Mouse (Mus musculus): ENCODE measurements around the gene Nanos3. TPM values are rescaled to one million over a fixed set of nuclear protein-coding genes. Genes with fewer than 3 reads are reported as not detected.

The Nanos3 gene
- polyA plus RNA-seq (2015; fragmentation: Nextera tagmentation; extraction: Ambion mirVana) = 1.3 TPM in 1 of 2 replicates, not detected in the other

DNA sequence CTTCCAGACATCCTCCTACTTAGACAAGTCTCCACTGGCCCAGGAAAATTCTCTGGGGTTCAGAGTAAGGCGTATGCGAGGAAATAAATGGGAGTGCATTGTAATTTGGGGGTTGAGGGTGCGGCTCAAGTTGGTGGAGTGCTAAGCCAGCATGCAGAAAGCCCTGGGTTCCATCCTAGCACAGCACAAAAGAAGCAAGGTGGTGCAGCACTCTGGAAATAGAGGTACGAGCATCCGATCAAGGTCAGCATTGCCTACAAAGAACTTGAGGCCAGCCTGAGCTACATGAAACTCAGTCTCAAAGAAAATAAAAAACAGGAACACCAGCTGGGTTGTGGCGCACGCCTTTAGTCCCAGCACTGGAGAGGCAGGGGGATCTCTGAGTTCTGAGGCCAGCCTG is at the start of gene Nanos3:
Gene Nanos3, minus strand, starts transcription at position 101 of the 400 bp plus-strand sequence.
- Histone ChIP-seq H3K27me3 (ENCODE audit: control insufficient read depth, insufficient read depth, low read length) (no peaks in the 10 kb centered on the region), H3K9me3 (replicated peaks; ENCODE audit: control insufficient read depth, low read length) (no peaks in the 10 kb centered on the region), H3K36me3 (ENCODE audit: control insufficient read depth, insufficient read depth, low read length) (no peaks in the 10 kb centered on the region), H3K9ac (ENCODE audit: low read length) (peak within 1 kb of the TSS; percentile 95), H3K4me3 (replicated peaks; ENCODE audit: low read length) (peak within 1 kb of the TSS; percentile 73), H3K4me1 (ENCODE audit: control insufficient read depth, insufficient read depth, low read length) (peaks cover 37% of the 10 kb centered on the region), H3K27ac (ENCODE audit: low read length) (peak within 1 kb of the TSS; percentile 64; the same call in 1 of the 2 replicates), H3K4me2 (ENCODE audit: low read depth, low read length) (peak within 1 kb of the TSS; percentile 88)
- WGBS = 94% methylated on average over 7 of the region's 7 CpGs
- no peak for ATAC-seq (ENCODE audit: insufficient read depth, low FRiP score)

DNA sequence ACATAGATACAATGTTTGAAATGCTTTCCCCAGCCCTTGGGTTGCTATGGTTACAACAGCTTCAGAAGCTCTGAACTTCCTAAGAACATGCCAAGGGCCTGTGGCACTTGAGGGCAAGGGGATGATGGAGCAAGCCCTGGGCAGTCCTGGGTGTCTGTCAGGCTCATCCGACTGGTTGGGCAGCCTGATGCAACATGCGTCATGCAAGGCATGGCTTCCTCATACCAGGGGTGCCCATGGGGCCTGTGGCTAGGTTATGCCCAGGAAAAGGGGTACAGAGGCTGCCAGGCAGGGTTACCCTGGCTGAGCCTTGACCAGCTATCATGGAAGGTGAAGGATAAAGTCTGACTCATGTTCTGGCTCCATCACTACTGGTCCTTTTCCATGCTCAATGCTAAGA is 48.0 kb upstream of the Nanos3 start:
- Histone ChIP-seq H3K27ac (ENCODE audit: low read length) (no peak overlapping the region), H3K4me3 (replicated peaks; ENCODE audit: low read length) (no peak overlapping the region), H3K36me3 (ENCODE audit: control insufficient read depth, insufficient read depth, low read length) (peaks cover 17% of the 10 kb centered on the region; the same call in 1 of the 2 replicates), H3K9ac (ENCODE audit: low read length) (no peak overlapping the region), H3K9me3 (replicated peaks; ENCODE audit: control insufficient read depth, low read length) (no peaks in the 10 kb centered on the region), H3K4me2 (ENCODE audit: low read depth, low read length) (no peak overlapping the region), H3K27me3 (ENCODE audit: control insufficient read depth, insufficient read depth, low read length) (no peaks in the 10 kb centered on the region), H3K4me1 (ENCODE audit: control insufficient read depth, insufficient read depth, low read length) (peaks cover 9% of the 10 kb centered on the region)
- 88% methylated on average over 2 of the region's 2 CpGs for WGBS
- ATAC-seq (ENCODE audit: insufficient read depth, low FRiP score) = no peak

DNA sequence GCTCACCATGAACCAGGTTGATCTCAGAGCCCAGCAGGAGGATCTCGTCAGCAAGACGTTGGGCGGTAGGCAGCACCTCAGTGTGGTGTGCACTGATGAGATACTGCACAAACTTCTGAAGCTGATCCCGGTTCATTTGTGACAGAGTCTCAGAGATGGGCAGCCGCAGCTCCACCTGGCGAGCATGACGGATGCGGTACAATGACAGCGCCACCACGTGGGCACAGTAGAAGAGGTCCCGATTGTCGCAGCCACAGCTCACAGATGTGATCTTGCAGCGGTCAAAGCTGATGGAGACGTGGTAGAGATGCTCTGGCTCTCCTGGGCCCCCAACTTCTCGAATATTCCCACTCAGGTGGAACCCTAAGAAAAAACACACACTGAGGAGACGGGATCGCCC is 45.7 kb upstream of the Nanos3 start:
- peaks cover 5% of the 10 kb centered on the region for H3K4me1 ChIP-seq (ENCODE audit: control insufficient read depth, insufficient read depth, low read length)
- no peaks in the 10 kb centered on the region for H3K27me3 ChIP-seq (ENCODE audit: control insufficient read depth, insufficient read depth, low read length)
- no peak overlapping the region for H3K27ac ChIP-seq (ENCODE audit: low read length)
- H3K9ac ChIP-seq (ENCODE audit: low read length) = no peak overlapping the region
- ATAC-seq (ENCODE audit: insufficient read depth, low FRiP score) = no peak
- H3K4me3 ChIP-seq (replicated peaks; ENCODE audit: low read length) = no peak overlapping the region
- H3K9me3 ChIP-seq (replicated peaks; ENCODE audit: control insufficient read depth, low read length) = no peaks in the 10 kb centered on the region
- H3K36me3 ChIP-seq (ENCODE audit: control insufficient read depth, insufficient read depth, low read length) = peaks cover 20% of the 10 kb centered on the region; the same call in 1 of the 2 replicates
- no peak overlapping the region for H3K4me2 ChIP-seq (ENCODE audit: low read depth, low read length)
- WGBS = 78% methylated on average over 17 of the region's 17 CpGs

DNA sequence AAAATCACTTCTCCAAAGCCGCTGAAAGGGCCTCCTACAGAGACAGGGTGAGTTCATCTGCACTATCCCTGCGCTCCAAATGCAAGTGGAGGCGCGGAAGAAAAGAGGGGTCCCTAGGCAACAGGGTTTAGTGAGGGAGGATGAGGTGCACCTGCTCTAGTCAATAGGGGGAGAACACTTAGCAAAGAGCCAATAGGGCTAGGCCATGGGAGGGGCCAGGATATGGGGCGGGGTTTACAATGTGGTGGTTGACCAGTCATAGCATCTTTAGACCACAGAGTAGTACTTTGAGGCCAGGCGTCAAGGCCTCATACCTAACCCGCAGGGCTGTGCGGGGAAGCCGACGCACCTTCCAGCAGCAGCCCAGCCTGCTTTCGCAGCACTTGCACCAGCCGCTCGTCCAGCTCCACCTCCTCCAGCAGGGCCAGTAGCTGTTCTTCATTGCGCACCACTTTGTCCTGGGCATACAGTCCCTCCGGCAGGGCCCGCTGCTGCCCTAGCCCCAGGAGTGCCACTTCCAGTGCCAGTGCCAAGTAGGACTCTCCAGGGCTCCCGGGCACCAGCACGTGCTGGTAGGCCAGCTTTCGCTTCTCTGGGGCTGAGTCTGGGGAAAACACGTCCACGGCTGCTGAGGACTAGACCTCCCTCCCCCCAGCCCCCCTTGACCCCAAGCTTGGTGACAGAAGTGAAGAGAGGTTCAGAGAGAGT is 38.5 kb upstream of the Nanos3 start:
- ATAC-seq (ENCODE audit: insufficient read depth, low FRiP score) = no peak
- Histone ChIP-seq H3K4me2 (ENCODE audit: low read depth, low read length) (no peak overlapping the region), H3K4me3 (replicated peaks; ENCODE audit: low read length) (no peak overlapping the region), H3K27ac (ENCODE audit: low read length) (no peak overlapping the region), H3K27me3 (ENCODE audit: control insufficient read depth, insufficient read depth, low read length) (no peaks in the 10 kb centered on the region), H3K9me3 (replicated peaks; ENCODE audit: control insufficient read depth, low read length) (no peaks in the 10 kb centered on the region), H3K36me3 (ENCODE audit: control insufficient read depth, insufficient read depth, low read length) (peaks cover 14% of the 10 kb centered on the region; the same call in 1 of the 2 replicates), H3K9ac (ENCODE audit: low read length) (no peak overlapping the region), H3K4me1 (ENCODE audit: control insufficient read depth, insufficient read depth, low read length) (no peaks in the 10 kb centered on the region)
- WGBS = 82% methylated on average over 21 of the region's 21 CpGs

DNA sequence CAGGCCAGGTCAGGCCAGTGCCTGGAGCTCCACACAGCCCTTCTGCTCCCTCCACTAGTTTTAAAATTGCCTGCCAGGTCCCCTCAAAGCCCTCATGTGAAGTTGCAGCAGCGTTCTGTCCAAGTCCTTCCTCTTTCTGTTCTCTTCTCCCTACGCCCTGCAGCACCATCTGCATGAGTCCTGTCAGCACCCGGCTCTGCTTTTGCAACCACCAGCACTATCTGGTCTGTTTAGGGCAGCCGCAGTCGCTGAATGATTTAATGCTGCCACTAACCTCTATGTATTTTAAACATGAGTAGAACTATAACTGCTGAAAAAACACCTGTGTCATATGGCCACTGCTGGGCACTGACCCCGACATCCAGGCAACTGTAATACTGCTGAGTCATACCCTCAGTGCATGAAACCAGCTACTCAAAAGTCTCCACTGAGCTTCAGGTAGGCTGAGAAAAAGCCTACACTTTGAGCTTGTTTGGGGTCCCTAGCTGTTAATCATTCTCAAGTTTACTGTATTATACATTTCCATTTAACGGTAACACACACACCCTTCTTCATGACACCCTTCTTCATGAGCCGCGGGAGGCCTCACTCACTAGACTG is 37.6 kb upstream of the Nanos3 start:
- 87% methylated on average over 9 of the region's 9 CpGs for WGBS
- Histone ChIP-seq H3K9me3 (replicated peaks; ENCODE audit: control insufficient read depth, low read length) (no peaks in the 10 kb centered on the region), H3K9ac (ENCODE audit: low read length) (no peak overlapping the region)

DNA sequence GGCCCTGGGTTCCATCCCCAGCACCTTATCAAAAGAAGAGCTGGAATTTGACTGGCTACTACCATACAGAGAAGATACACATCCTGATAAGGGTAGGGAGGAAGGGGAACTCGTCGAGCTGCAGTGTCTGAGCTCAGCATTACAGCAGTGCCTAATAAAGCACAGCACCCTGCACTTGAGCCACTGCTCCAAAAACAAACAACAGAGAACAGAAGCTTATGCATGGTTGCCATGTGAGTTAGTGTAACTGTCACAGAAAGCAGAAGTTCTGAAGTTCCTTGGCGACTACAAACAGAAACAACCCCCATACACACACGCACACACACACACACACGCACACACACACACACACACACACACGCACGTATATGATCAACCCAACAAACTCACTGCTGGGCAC is 35.1 kb upstream of the Nanos3 start:
- Histone ChIP-seq H3K4me3 (replicated peaks; ENCODE audit: low read length) (no peak overlapping the region), H3K4me1 (ENCODE audit: control insufficient read depth, insufficient read depth, low read length) (no peaks in the 10 kb centered on the region), H3K36me3 (ENCODE audit: control insufficient read depth, insufficient read depth, low read length) (peaks cover 14% of the 10 kb centered on the region), H3K9me3 (replicated peaks; ENCODE audit: control insufficient read depth, low read length) (no peaks in the 10 kb centered on the region), H3K4me2 (ENCODE audit: low read depth, low read length) (no peak overlapping the region), H3K9ac (ENCODE audit: low read length) (no peak overlapping the region), H3K27ac (ENCODE audit: low read length) (no peak overlapping the region), H3K27me3 (ENCODE audit: control insufficient read depth, insufficient read depth, low read length) (no peaks in the 10 kb centered on the region)
- 70% methylated on average over 7 of the region's 7 CpGs for WGBS
- no peak for ATAC-seq (ENCODE audit: insufficient read depth, low FRiP score)

More for the DNA sequence above, 37.6 kb upstream of the Nanos3 start:
- no peak overlapping the region for H3K27ac ChIP-seq (ENCODE audit: low read length)
- H3K36me3 ChIP-seq (ENCODE audit: control insufficient read depth, insufficient read depth, low read length) = peaks cover 9% of the 10 kb centered on the region; the same call in 1 of the 2 replicates
- H3K27me3 ChIP-seq (ENCODE audit: control insufficient read depth, insufficient read depth, low read length) = no peaks in the 10 kb centered on the region
- no peak overlapping the region for H3K4me3 ChIP-seq (replicated peaks; ENCODE audit: low read length)
- H3K4me2 ChIP-seq (ENCODE audit: low read depth, low read length) = no peak overlapping the region
- H3K4me1 ChIP-seq (ENCODE audit: control insufficient read depth, insufficient read depth, low read length) = no peaks in the 10 kb centered on the region
- no peak for ATAC-seq (ENCODE audit: insufficient read depth, low FRiP score)

DNA sequence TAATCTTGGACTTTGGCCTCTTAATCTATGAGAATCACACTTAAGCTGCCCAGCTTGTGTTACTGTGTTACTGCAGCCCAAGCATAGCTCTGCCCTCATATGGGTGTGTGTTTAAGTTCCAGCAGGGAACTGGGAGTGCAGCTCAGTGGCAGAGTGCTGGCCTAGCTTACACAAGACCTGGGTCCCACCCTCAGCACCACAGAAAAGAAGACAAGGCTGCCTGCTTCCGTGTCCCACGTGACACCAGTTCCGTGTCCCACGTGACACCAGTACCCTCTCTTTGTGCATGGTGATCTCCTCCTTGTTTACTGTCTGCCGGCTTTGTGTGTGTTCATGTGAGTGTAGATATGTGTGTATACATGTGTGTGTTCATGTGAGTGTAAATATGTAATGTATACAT is 33.1 kb upstream of the Nanos3 start:
- Histone ChIP-seq H3K4me1 (ENCODE audit: control insufficient read depth, insufficient read depth, low read length) (no peaks in the 10 kb centered on the region), H3K4me3 (replicated peaks; ENCODE audit: low read length) (no peak overlapping the region), H3K27me3 (ENCODE audit: control insufficient read depth, insufficient read depth, low read length) (no peaks in the 10 kb centered on the region), H3K36me3 (ENCODE audit: control insufficient read depth, insufficient read depth, low read length) (peaks cover 13% of the 10 kb centered on the region), H3K9ac (ENCODE audit: low read length) (no peak overlapping the region), H3K4me2 (ENCODE audit: low read depth, low read length) (no peak overlapping the region), H3K27ac (ENCODE audit: low read length) (no peak overlapping the region), H3K9me3 (replicated peaks; ENCODE audit: control insufficient read depth, low read length) (no peaks in the 10 kb centered on the region)
- WGBS = 94% methylated on average over 5 of the region's 5 CpGs
- no peak for ATAC-seq (ENCODE audit: insufficient read depth, low FRiP score)

DNA sequence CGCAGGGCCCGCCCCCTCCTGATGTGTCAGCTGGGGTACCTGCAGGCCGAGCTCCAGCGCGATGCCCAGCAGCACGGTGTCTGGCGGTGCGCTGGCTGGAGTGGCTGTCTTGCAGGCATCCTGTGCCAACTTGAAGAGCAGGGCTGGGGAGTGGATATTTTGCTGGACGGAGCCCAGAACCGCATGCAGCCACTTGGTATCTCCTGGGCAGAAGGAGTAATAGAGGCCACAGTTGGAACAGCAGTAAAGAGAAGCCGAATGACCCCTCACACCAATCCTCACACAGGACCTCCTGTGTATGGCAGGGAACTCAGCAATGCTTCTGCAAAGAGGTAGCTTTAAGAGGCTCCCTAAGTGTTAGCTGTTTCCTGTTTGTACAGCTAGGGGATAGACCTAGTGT is 32.2 kb upstream of the Nanos3 start:
- Histone ChIP-seq H3K4me2 (ENCODE audit: low read depth, low read length) (no peak overlapping the region), H3K4me3 (replicated peaks; ENCODE audit: low read length) (no peak overlapping the region), H3K9me3 (replicated peaks; ENCODE audit: control insufficient read depth, low read length) (no peaks in the 10 kb centered on the region), H3K9ac (ENCODE audit: low read length) (no peak overlapping the region), H3K27ac (ENCODE audit: low read length) (no peak overlapping the region), H3K36me3 (ENCODE audit: control insufficient read depth, insufficient read depth, low read length) (peaks cover 9% of the 10 kb centered on the region), H3K27me3 (ENCODE audit: control insufficient read depth, insufficient read depth, low read length) (no peaks in the 10 kb centered on the region), H3K4me1 (ENCODE audit: control insufficient read depth, insufficient read depth, low read length) (no peaks in the 10 kb centered on the region)
- WGBS = 94% methylated on average over 11 of the region's 11 CpGs
- no peak; the same call in 1 of the 2 replicates for ATAC-seq (ENCODE audit: insufficient read depth, low FRiP score)

DNA sequence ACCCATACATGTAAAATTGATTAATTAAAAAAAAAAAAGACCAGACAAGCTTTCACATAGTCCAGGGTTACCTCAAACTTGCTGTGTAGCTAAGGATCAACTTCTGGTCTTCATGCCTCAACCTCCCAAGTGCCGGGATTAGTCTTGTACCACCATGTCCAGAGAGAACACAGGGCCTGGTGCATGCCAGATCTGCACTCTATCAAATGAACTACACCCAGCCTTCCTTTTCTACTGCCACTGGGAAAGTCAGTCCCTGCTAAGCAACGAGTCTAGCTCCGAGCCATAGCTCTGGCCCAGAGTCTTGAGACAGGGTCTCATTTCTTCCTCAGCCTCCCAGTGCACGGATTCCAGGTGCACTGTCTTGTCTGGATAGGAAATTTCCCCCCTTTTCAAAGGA is 28.3 kb upstream of the Nanos3 start:
- H3K4me1 ChIP-seq (ENCODE audit: control insufficient read depth, insufficient read depth, low read length) = peaks cover 6% of the 10 kb centered on the region
- WGBS = 83% methylated on average over 4 of the region's 4 CpGs
- H3K4me2 ChIP-seq (ENCODE audit: low read depth, low read length) = no peak overlapping the region
- H3K4me3 ChIP-seq (replicated peaks; ENCODE audit: low read length) = no peak overlapping the region
- H3K36me3 ChIP-seq (ENCODE audit: control insufficient read depth, insufficient read depth, low read length) = peaks cover 24% of the 10 kb centered on the region
- H3K9me3 ChIP-seq (replicated peaks; ENCODE audit: control insufficient read depth, low read length) = no peaks in the 10 kb centered on the region
- H3K27ac ChIP-seq (ENCODE audit: low read length) = no peak overlapping the region
- no peaks in the 10 kb centered on the region for H3K27me3 ChIP-seq (ENCODE audit: control insufficient read depth, insufficient read depth, low read length)
- ATAC-seq (ENCODE audit: insufficient read depth, low FRiP score) = no peak
- no peak overlapping the region for H3K9ac ChIP-seq (ENCODE audit: low read length)

Data from stomach, embryonic 16.5 days (tissue).